Mouse (Mus musculus): ENCODE data around the gene Irf1.

Irf1 gene

DNA sequence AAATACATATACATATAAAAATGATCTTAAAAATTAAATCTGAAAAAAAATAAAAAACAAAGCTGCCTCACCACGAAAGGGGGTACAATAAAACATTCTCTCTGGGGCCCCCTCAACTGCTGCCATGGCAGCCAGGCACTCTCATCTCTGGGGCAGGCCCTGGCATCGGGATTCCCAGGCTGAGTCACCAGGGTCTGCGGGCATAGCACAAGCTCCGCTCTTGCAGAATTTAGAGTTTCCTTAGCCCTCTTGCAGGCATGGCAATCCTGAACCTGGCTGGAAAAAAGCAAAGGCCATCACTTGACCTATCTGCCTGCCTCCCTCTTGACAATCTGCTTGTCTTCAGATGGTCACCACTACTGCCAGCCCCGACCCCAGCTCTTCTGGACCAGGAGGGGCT is 8.5 kb upstream of the Irf1 start:
- no peak for DNase-seq (ENCODE audit: low read depth, low spot score)

DNA sequence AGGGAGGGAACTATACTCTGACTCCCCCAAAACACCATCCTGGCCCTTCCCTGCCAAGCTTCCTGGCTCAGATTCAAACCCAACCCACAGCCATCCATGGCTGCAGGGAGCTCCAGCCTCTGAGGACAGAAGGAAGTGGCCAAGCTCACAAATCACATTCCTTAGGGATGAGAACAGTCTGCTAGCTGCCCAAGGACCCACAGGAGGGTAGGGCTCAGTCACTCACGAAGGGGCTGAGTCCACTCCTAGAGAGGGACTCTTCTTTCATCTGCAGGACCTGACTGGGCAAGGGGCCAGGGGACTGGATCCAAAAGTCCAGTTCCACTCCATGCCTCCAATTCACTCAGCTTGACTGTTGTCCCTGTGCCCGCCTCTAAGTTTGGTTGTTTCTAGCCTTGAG is 8.0 kb upstream of the Irf1 start:
- DNase-seq (ENCODE audit: low read depth, low spot score): peak; percentile 67

DNA sequence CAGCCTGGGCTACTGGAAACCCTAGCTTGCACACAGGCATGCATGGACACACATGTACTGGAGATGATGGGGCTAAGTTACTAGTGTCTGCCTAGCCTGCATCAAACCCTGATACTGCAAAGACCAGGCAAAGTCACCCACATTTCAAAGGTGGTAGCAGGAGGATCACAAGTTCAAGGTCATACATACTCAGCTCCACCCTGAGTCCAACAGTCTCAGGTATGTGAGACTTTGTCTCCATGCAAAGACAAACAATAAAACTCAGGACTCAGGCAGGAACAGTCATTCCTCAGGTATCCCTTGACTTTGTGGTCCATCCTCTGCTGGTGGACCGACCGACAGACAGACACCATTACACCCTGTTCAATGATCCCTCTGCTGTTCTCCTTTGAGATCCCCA is 7.4 kb upstream of the Irf1 start:
- DNase-seq (ENCODE audit: low read depth, low spot score): no peak

DNA sequence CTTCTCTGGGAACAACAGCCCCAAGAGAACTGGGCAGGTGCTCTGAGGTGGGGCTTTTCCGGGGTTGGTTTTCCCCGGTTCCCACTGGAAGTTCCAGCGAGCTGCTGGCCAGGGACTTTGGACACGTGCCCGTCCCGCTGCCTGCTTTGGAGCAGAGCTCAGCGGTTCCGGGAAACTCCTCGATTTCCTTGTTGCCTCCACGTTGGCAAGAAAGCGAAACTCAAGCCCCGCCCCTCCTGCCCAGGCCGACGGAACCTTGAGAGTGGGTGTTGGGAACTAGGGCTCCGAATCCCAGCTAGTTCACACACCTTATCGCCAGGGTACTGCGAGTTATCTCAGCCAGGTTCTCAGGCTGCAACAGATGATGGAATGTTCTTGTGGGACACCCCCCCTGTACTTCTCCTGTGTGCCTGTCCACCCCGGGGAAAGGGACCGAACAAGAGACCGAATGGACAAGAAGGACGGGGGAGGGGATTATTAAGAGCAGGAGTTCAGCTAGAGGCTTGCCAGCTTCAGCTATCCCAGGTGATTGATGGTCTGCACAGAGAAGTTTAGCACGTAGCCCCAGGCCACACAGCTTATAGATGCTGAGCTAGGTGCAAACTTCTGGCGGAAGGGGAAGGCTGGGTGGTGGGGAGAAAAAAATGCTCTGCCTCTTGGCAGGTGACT is 6.9 kb upstream of the Irf1 start:
- peak; percentile 81 for DNase-seq (ENCODE audit: low read depth, low spot score)

DNA sequence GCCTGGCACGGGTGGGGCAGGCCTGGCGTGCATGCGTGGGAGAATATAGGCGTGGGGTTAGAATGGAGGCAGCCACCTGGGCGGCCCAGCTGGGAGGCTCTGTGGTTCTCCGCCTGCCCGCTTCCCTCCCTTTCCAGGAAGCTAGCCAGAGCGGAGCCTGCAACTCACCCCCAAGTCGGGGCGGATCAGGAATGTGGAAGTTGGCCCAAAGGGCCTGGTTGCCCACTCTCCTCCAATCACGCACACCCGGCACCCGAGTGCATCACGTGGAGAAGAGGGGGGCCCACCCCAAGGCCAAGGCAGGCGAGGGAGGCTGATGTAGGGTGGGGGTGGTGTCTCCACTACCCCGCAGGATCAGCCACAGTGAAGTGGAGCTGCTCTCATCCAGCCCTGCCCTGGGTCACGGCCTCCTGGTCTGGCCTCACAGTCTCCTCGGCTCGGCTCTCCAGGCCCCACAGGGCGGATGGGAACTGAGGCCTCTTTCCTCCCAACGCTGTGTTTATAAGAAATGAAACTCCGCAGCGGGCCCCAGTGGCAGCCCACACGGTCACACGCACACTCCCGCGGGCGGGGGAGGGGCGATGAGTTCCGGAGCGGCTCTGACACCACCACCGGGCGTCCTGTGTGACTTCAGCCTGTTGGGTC is 6.2 kb upstream of the Irf1 start:
- DNase-seq (ENCODE audit: low read depth, low spot score): peak; percentile 92

DNA sequence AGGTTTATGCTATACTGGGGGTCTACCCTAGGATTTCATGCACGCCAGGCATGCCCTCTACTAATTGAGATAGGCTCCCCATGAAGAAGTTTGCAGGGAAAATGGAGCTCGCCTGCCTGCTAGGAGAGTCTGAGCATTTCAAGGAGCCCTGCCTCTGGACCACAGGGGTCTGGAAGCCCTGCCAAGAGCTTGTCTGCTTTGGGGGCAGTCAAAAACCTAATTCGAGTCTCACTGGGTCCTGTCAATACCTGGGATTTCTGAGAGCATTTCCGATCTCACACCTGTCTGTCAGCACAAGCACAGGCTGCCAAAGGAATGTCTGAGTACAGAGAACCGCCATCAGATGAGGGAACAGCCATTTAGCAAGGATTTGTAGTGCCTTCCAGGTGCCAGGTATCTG is 5.2 kb upstream of the Irf1 start:
- DNase-seq (ENCODE audit: low read depth, low spot score): no peak

DNA sequence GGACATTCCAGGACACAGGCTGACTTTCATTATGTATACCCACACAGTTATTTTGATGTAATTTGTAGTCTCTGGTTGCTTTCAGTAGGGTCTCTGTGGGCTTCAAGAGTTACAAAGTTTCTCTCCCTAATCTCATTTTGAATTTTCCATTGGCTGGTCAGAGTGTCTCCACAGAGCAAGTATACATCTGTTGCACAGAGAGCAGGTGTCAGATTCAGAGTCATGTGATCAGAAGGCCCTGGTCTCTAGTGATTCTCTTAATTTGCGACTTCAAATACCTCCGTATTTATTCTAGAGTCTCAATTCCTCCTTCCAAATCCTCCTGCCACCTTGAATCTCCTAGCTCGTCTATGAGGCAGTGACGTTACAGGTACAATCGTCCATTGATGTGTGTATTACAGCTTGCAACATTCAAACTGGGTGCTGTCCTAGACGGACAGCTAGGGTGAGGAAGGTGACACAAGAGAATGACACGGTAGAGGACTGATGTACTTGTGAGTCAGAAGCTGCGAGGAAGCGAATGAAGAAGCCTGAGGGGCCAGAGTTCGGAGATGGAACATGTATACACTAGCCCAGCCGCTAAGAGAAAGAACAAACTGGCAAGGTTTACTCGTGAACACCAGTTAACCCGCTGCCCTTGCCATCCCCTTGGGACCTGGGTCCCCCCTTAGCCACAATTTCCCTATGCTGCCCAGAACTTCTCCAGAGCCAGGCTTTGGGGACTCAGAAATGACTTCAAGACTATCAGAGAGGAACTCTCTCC is 1.2 kb upstream of the Irf1 start:
- no peak for DNase-seq (ENCODE audit: low read depth, low spot score)

DNA sequence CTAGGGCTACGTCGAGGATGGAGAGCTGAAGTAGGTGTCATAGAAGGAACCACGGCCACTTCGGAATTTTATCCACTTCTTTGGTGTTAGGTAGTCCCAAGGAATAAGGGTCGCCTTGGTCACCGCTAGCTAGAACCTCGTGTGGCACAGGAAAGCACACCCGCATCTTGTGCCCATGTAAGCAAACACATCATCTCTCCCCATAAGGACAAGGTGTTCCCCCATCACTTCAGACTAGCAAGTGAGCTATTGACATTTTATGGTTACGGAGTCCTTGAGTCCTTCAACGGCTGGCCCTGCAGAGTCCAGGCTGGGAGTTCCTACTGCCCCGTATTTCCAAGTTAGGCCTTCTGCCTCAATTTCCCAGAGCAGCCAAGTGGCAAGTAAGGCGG is 633 bp upstream of the Irf1 start:
- no peak for DNase-seq (ENCODE audit: low read depth, low spot score)

DNA sequence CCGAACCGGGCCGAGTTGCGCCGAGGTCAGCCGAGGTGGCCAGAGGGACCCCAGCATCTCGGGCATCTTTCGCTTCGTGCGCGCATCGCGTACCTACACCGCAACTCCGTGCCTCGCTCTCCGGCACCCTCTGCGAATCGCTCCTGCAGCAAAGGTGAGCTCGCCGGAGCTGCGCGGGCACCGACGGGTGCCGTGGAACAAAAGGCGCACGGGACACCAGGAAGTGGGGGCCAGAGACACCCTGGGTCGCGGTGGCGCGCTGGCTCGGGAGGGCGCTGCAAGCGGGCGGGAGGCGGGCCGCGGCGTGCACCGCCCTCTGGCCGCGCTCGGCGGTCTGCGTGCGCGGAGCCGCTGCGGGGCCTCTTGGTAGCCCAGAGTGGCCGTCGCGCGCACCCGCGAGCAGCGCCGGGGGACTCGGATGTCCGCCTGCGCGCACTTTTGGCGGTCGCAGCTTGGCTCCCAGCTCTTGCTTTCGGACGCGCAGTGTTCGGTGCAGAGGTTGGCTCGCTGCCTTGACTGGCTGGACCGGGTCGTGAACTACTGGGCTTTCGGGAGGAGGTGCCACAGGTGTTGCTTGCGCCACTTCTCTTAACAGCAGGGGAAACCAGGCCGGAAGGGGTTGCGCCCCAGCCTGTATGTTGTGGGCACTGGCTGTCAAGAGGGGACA is 444 bp downstream of the Irf1 start:
- DNase-seq (ENCODE audit: low read depth, low spot score): peak; percentile 56

DNA sequence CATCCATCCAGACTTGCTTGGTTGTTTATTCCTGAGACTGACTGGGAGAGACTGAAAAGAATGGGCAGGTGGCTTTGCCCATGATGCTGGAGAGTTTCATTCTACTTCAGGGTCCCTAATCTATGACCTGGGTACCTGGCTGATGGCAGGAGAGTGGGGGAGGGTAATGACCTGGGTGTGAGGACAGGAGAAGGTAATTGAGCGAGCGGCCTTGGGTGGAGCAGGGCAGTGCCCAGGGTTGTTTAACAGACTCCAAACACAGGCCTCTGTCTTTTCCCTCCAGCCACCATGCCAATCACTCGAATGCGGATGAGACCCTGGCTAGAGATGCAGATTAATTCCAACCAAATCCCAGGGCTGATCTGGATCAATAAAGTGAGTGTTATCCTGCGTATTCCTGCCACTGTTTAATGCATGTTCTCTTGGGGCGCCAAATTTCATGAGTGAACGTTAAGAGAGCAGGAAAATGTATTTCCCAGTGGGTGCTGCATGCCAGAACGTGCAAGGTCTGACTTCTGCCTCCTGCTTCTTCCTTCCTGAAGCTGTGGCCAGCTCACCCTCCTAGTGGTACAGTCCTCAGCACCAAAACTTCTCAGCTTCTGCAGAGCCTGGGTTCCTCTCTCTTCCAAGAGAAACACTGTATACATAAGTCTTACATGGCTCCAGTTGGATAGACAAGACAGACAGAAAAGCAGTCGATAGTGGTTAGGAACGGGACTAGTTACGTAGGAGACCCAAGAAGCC is 1.4 kb downstream of the Irf1 start:
- DNase-seq (ENCODE audit: low read depth, low spot score): no peak

DNA sequence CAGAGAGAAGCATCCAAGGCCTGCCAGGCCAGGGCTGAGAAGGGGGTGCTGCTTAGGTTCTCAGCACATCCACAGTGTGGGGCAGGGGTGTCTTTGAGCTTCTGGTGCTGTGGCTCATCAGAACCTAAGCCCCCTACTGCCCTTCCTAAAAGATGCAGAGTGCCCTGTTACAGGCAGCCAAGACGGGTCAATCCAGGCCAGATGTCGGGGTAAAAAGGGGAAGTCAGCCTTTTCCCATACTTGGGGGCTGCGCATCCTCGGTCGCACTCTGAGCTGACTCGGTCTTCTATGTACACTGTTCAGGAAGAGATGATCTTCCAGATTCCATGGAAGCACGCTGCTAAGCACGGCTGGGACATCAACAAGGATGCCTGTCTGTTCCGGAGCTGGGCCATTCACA is 2.7 kb downstream of the Irf1 start:
- DNase-seq (ENCODE audit: low read depth, low spot score): no peak

DNA sequence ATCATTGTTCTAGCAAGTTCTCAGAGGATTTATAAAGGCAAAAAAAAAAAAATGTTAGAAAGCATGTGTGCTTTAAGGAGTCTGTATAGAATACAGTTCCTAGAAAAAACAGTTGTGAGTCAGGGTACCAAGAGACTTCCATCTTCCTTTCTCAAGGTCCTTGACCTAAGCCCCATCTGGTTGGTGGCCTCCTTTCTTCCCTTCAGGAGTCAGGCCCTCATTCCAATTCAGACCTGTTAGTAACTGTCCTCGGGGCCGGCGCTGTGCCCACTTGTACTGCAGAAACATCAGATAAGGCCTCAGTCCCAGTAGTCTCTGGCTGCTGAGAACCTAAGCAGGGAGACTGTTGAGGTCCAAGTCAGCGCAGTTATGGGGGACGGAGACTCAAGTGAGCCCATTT is 3.3 kb downstream of the Irf1 start, which contains the start of gene Gm17334:
Gm17334 (minus strand) TSS at position 101 of the 400 bp plus-strand sequence.
- DNase-seq (ENCODE audit: low read depth, low spot score): no peak

DNA sequence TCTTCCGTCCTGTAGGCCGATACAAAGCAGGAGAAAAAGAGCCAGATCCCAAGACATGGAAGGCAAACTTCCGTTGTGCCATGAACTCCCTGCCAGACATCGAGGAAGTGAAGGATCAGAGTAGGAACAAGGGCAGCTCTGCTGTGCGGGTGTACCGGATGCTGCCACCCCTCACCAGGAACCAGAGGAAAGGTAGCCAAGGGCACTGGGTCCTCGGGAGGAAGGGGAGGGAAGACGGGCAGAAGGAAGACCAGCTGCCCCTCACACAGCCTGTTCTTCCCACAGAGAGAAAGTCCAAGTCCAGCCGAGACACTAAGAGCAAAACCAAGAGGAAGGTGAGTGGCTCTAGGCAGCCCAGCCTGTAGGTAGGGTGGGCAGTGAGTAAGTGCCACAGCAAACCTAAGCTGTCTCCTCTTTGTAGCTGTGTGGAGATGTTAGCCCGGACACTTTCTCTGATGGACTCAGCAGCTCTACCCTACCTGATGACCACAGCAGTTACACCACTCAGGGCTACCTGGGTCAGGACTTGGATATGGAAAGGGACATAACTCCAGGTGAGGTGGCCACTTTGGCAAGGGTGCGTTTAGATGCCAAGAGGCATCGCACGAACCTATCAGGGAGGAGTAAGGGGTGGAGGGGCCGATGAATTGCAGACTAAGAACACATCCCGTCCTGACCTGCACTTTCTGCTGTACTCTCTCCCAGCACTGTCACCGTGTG is 4.0 kb downstream of the Irf1 start:
- no peak for DNase-seq (ENCODE audit: low read depth, low spot score)

DNA sequence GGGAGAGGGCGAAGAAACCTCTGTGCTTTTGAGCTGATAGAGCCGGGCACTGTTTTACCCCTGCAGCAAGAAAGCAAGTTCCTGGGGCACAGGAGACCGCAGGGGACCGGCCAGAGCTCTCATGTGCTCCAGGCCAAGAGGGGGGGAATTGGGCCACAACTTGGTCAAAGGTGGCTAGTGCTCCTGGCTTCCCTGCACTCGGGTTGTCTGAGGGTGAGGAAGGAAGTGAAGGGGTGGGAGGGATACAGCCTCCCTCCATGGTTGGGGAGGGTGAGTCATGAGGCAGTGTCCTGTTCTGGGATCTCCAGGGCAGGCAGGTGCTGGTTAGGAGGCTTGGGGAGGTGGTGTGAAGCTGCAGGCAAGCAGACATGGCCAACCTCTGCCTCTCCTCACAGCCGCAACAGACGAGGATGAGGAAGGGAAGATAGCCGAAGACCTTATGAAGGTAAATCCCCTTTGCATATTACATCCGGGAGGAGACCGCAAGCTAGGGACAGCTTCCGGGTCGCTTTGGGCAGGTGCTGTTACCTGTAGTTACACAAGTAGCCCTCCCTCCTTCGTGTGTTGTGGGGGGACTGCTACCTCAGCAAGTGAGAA is 4.9 kb downstream of the Irf1 start:
- DNase-seq (ENCODE audit: low read depth, low spot score): no peak

DNA sequence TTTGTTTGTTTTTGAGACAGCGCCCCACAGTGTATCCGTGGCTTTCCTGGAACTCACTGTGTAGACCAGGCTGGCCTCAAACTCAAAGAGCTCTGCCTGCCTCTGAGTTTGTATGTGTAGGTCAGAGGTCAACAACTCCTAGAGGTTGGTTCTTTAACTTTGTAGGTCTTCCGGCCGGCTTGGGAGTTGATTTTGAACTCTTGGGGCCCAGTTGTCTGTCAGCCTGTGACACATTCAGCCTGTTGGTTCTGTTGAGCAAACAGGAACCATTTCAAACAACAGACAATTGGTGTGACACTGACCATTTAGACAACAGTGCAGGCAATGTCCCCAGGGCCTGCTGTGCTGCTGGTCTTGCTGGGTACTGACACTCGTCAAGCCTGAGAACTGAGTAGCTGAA is 7.9 kb downstream of the Irf1 start:
- no peak for DNase-seq (ENCODE audit: low read depth, low spot score)

DNA sequence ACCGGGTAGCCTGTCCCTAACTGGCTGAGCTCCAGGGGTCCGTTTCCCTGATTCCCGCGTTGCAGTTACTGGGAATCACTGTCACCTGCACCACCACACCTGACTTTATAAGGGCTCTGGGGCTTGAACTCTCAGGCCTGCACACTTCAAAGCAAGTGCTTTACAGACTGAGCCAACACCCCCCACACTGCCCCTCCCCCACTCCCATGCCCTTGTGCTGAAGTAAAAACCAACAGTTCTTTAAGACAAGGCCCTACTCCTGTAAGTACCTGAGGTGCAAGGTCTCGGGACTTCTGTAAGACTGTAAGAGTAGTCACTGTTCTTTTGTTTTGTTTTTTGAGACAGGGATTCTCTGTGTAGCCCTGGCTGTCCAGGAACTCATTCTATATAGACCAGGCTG is 8.6 kb downstream of the Irf1 start:
- DNase-seq (ENCODE audit: low read depth, low spot score): no peak

DNA sequence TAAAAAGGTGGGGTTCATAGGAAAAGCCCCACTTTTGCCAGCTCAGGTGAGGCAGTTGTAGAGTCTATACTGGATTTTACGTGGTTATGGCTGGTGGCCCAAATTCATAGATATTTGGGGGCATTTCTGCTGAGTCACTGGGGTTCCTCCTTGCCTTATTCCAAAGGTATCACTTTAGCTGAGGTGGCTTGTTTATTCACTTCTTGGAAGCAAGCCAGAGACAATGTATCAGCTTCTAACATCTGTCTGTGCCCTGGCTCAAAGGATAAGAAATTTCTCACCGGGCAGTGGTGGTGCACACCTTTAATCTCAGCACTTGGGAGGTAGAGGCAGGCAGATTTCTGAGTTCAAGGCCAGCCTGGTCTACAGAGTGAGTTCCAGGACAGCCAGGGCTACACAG is 10.0 kb downstream of the Irf1 start:
- no peak for DNase-seq (ENCODE audit: low read depth, low spot score)

DNA sequence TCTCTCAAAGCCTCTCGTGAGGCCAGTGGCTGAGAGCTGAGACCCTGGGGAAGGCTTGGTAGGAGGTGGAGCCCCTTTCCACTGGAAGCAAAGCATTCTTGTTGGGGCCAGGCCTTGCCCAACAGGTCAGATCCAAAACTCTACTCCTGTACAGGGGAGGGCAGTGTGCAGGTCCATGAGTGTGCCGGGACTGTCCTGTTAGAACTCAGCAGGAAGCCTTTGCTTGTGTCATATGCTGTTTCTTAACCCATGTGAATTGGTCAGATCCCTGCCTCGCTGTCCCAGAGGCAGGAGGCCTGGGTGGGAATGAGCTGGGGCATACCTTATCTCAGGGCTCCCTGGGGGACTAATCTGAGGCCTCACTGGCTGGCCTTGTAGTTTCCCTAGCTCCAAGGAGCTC is 10.4 kb downstream of the Irf1 start:
- no peak for DNase-seq (ENCODE audit: low read depth, low spot score)

DNA sequence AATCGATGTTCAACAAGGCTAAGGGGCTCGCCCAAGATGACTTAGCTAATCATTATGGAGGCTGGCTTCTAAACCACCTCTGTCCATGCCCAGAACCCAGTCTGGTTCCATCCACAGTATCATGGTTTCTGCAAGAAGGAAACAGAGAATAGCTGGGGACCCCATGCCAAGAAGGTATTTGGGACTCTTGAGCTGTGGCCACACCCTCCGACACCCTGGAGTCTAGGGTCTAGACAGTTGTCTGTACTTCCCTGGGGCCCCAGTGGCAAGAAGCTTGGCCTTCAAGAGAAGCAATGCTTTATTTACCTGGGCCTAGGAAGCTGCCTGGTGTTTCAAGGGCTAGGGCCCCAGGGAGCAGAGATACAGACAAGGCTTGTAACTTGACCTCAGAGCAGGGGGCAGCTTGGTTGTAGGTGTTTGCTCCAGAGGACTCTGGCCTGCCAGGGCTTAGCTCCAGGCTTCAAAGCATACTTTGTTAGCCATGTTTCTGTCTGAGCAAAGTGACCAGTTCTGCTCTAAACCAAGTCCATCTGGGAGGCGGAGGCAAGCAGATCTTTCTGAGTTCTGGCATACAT is 11.5 kb downstream of the Irf1 start:
- DNase-seq (ENCODE audit: low read depth, low spot score): no peak

DNA sequence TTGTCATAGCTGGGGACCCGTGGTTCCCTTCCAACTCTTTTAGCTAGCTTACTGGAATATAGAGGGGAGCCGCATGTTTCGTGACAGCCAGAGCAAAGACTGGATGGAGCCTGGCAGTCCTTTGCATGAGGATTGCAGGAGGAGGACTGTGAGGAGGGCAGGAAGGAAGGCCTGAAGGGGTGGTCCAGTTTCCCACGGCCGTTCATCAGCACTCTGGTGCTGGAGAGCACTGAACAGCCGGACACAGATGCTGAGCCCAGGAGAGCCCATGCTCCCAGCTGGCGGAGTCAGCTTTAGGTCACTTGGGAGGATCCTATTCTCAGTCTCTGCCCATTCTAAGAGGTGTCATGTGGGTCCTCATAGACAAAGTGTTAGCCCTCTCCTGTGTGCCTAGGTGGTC is 12.2 kb downstream of the Irf1 start:
- no peak for DNase-seq (ENCODE audit: low read depth, low spot score)
